Mouse (Mus musculus) liver, embryonic 14.5 days (tissue): ENCODE results near the gene Spata46.

ENCODE experiments used
- CTCF ChIP-seq: IDR thresholded peaks from 2 replicates; pipeline ENCODE4 v1.5.1; 2016; ENCODE audit warnings: antibody characterized with exemption, low read depth, control low read depth
- EP300 ChIP-seq: IDR thresholded peaks from 2 replicates; pipeline ENCODE4 v1.6.1; 2016; ENCODE audit warnings: antibody characterized with exemption, low read depth

DNA sequence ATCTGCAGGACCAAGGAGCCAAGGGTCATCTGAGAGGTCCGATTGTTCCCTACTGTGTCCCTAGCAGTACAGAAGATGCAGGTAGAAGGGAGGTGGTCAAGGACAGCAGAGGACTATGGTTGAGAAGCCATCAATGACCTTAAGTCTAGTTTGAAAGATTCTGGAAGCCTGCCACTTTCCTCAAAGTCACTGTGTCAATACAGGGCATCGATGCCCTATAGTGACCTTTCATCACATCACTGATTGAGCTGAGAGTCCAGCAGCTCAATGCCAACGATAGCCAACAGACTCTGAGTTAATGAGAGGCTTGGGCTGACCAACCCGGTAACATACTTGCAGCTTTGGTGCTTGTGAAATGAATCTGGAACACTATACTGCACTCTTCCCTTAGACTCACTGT lies 16.7 kb downstream of the Spata46 start:
- TF ChIP-seq CTCF = no peak
- TF ChIP-seq EP300 = no peak
